In the genomic region with DNA sequence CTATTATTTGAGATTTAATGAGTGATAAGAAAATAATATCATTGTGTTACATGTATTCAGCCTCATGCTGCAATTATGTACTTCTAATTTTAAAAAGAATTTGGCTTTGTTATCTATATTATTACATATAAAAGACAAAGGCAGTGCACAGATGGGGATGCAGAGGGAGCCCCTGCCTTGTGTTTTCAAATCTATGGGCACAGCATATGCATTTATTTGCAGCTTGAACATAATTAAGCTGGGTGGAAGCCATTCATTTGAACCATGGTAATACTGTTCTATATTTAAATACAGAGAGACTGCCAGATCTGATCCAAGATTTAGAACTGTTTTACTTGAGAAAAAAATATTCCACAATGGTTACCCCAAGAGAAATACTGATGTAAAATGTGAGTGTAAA, we compare ENCODE assay signal across 23 mouse cellular contexts. TPM values are rescaled to one million over a fixed set of nuclear protein-coding genes. Genes with fewer than 3 reads are reported as not detected.
DNase-seq lines count a peak whose midpoint lies in the region; ATAC-seq and TF ChIP-seq lines count a peak whose summit lies in the region.
"Had no signal": no experiment of that assay in that cellular context is flagged by ENCODE, and none has a peak within 500 bp of the region (broad histone marks: within the 10 kb centered on the region; RNA-seq: fewer than 3 reads in every experiment).

No protein-coding gene starts in this region.

- no peak overlapping the region for H3K4me3 ChIP-seq in forebrain, embryonic 13.5 days
- no peak overlapping the region for H3K4me3 ChIP-seq in forebrain, embryonic 10.5 days
- no peak overlapping the region for H3K4me3 ChIP-seq in hindbrain, postnatal 0 days (ENCODE audit: low read length)
- no peak overlapping the region for H3K4me3 ChIP-seq in hindbrain, embryonic 11.5 days (ENCODE audit: low read depth, low read length)
- H3K4me3 ChIP-seq in midbrain, postnatal 0 days (ENCODE audit: low read depth, low read length), result no peak overlapping the region
- H3K4me3 ChIP-seq in midbrain, embryonic 10.5 days, result no peak overlapping the region
- H3K4me3 ChIP-seq: embryonic facial prominence, embryonic 15.5 days; erythroblast, embryonic 14.5 days; heart, adult 2 months; heart, embryonic 15.5 days had no signal

- no peak for DNase-seq in forebrain, embryonic 10.5 days (ENCODE audit: extremely low spot score, low spot score)
- peak; percentile 9 for DNase-seq in hindbrain, postnatal 0 days (ENCODE audit: low spot score)
- no peak for DNase-seq in hindbrain, embryonic 11.5 days (ENCODE audit: low spot score)
- peak; percentile 14 for DNase-seq in midbrain, postnatal 0 days (ENCODE audit: low spot score)
- no peak for DNase-seq in midbrain, embryonic 10.5 days (ENCODE audit: low spot score)
- no peak for DNase-seq in embryo, embryonic 9.5 days (ENCODE audit: extremely low spot score)
- no peak for DNase-seq in spleen, postnatal 36 days (ENCODE audit: low spot score in 2 of 2)
- DNase-seq: adrenal gland, adult 8-10 months; B cell, adult 2 months; cerebellum, adult 2 months; gastrocnemius, postnatal 14 days; heart, adult 2 months; heart, postnatal 14 days had no signal

- no peaks in the 10 kb centered on the region for H3K36me3 ChIP-seq in forebrain, embryonic 13.5 days (ENCODE audit: poor library complexity, severe bottlenecking)
- no peaks in the 10 kb centered on the region for H3K36me3 ChIP-seq in forebrain, embryonic 10.5 days (replicated peaks)
- no peaks in the 10 kb centered on the region for H3K36me3 ChIP-seq in hindbrain, postnatal 0 days (ENCODE audit: insufficient read depth, low read length)
- H3K36me3 ChIP-seq in hindbrain, embryonic 11.5 days (ENCODE audit: control insufficient read depth, insufficient read depth, low read length), result no peaks in the 10 kb centered on the region
- H3K36me3 ChIP-seq in midbrain, postnatal 0 days (ENCODE audit: insufficient read depth, low read length), result no peaks in the 10 kb centered on the region
- no peaks in the 10 kb centered on the region for H3K36me3 ChIP-seq in midbrain, embryonic 10.5 days
- H3K36me3 ChIP-seq: embryonic facial prominence, embryonic 15.5 days; G1E; heart, embryonic 15.5 days had no signal

- H3K4me1 ChIP-seq in forebrain, embryonic 13.5 days, result no peaks in the 10 kb centered on the region
- no peaks in the 10 kb centered on the region for H3K4me1 ChIP-seq in forebrain, embryonic 10.5 days
- H3K4me1 ChIP-seq in hindbrain, postnatal 0 days (ENCODE audit: insufficient read depth, low read length), result no peaks in the 10 kb centered on the region
- H3K4me1 ChIP-seq in hindbrain, embryonic 11.5 days (replicated peaks; ENCODE audit: control insufficient read depth, insufficient read depth, low read length), result no peaks in the 10 kb centered on the region
- no peaks in the 10 kb centered on the region for H3K4me1 ChIP-seq in midbrain, postnatal 0 days (ENCODE audit: insufficient read depth, low read length)
- H3K4me1 ChIP-seq in midbrain, embryonic 10.5 days, result no peaks in the 10 kb centered on the region
- H3K4me1 ChIP-seq: embryonic facial prominence, embryonic 15.5 days; heart, embryonic 15.5 days had no signal

- H3K9me3 ChIP-seq in forebrain, embryonic 13.5 days (replicated peaks), result no peaks in the 10 kb centered on the region
- no peaks in the 10 kb centered on the region for H3K9me3 ChIP-seq in forebrain, embryonic 10.5 days
- H3K9me3 ChIP-seq in hindbrain, postnatal 0 days (ENCODE audit: low read length), result no peaks in the 10 kb centered on the region
- no peaks in the 10 kb centered on the region for H3K9me3 ChIP-seq in hindbrain, embryonic 11.5 days (ENCODE audit: control insufficient read depth, low read length)
- H3K9me3 ChIP-seq in midbrain, postnatal 0 days (ENCODE audit: low read length), result no peaks in the 10 kb centered on the region
- no peaks in the 10 kb centered on the region for H3K9me3 ChIP-seq in midbrain, embryonic 10.5 days (replicated peaks)
- H3K9me3 ChIP-seq: embryonic facial prominence, embryonic 15.5 days; G1E; heart, embryonic 15.5 days had no signal

- no peak overlapping the region for H3K4me2 ChIP-seq in forebrain, embryonic 13.5 days
- H3K4me2 ChIP-seq in hindbrain, postnatal 0 days (ENCODE audit: low read depth, low read length), result no peak overlapping the region
- no peak overlapping the region for H3K4me2 ChIP-seq in hindbrain, embryonic 11.5 days (replicated peaks; ENCODE audit: low read depth, low read length)
- H3K4me2 ChIP-seq in midbrain, postnatal 0 days (ENCODE audit: low read depth, low read length, poor library complexity, severe bottlenecking), result no peak overlapping the region
- H3K4me2 ChIP-seq: embryonic facial prominence, embryonic 15.5 days; heart, embryonic 11.5 days; heart, embryonic 15.5 days; hindbrain, embryonic 14.5 days had no signal

- ATAC-seq in forebrain, embryonic 13.5 days, result peak; percentile 83
- no peak for ATAC-seq in hindbrain, postnatal 0 days
- no peak for ATAC-seq in hindbrain, embryonic 11.5 days (ENCODE audit: low FRiP score)
- no peak for ATAC-seq in midbrain, postnatal 0 days (ENCODE audit: low FRiP score)
- ATAC-seq: CD4-positive, CD25-positive, alpha-beta regulatory T cell, adult 4 months; inflammation-experienced regulatory T-cells, adult 6 months; intestine, postnatal 0 days had no signal

- no peak overlapping the region for H3K9ac ChIP-seq in forebrain, embryonic 13.5 days
- no peak overlapping the region for H3K9ac ChIP-seq in hindbrain, postnatal 0 days (replicated peaks; ENCODE audit: low read length)
- H3K9ac ChIP-seq in hindbrain, embryonic 11.5 days (ENCODE audit: low read depth, low read length), result no peak overlapping the region
- H3K9ac ChIP-seq in midbrain, postnatal 0 days (replicated peaks; ENCODE audit: low read length, poor library complexity, severe bottlenecking), result no peak overlapping the region
- H3K9ac ChIP-seq: embryonic facial prominence, embryonic 15.5 days; heart, embryonic 15.5 days; hindbrain, embryonic 14.5 days had no signal

- H3K27me3 ChIP-seq in forebrain, embryonic 13.5 days, result no peaks in the 10 kb centered on the region
- no peaks in the 10 kb centered on the region for H3K27me3 ChIP-seq in forebrain, embryonic 10.5 days (ENCODE audit: poor library complexity, severe bottlenecking)
- H3K27me3 ChIP-seq in hindbrain, postnatal 0 days (ENCODE audit: insufficient read depth, low read length), result no peaks in the 10 kb centered on the region
- no peaks in the 10 kb centered on the region for H3K27me3 ChIP-seq in hindbrain, embryonic 11.5 days (ENCODE audit: control insufficient read depth, insufficient read depth, low read length)
- H3K27me3 ChIP-seq in midbrain, postnatal 0 days (ENCODE audit: insufficient read depth, low read length), result no peaks in the 10 kb centered on the region
- no peaks in the 10 kb centered on the region for H3K27me3 ChIP-seq in midbrain, embryonic 10.5 days (ENCODE audit: low read depth, poor library complexity, severe bottlenecking)
- H3K27me3 ChIP-seq: embryonic facial prominence, embryonic 15.5 days; heart, embryonic 15.5 days had no signal

- TF ChIP-seq CTCF in hindbrain, postnatal 0 days (IDR thresholded peaks at IDR 0.05; ENCODE audit: low read depth), result no peak
- TF ChIP-seq CTCF in midbrain, postnatal 0 days (IDR thresholded peaks at IDR 0.05), result 0 out of 2 replicates have a peak, but pooled peaks have one; percentile 7

- no peak overlapping the region for H3K27ac ChIP-seq in forebrain, embryonic 13.5 days
- H3K27ac ChIP-seq in forebrain, embryonic 10.5 days, result no peak overlapping the region
- H3K27ac ChIP-seq in hindbrain, postnatal 0 days, result no peak overlapping the region
- no peak overlapping the region for H3K27ac ChIP-seq in hindbrain, embryonic 11.5 days (ENCODE audit: low read depth, low read length)
- no peak overlapping the region for H3K27ac ChIP-seq in midbrain, postnatal 0 days (ENCODE audit: low read depth, low read length)
- H3K27ac ChIP-seq in midbrain, embryonic 10.5 days (replicated peaks), result no peak overlapping the region
- H3K27ac ChIP-seq: embryonic facial prominence, embryonic 15.5 days; heart, adult 2 months; heart, embryonic 15.5 days; hindbrain, embryonic 14.5 days had no signal

RNA-seq across cellular contexts. Expression of gene Neil3, which starts 56.5 kb away (rescaled TPM):
- 27.5 and 28.7 TPM in 2 replicates for polyA plus RNA-seq in forebrain, embryonic 13.5 days (2015; fragmentation: Nextera tagmentation; extraction: Ambion mirVana)
- polyA plus RNA-seq in forebrain, embryonic 10.5 days (2016; fragmentation: Nextera tagmentation; extraction: Ambion mirVana), result 25.9 and 27.9 TPM in 2 replicates
- total RNA-seq in hindbrain, postnatal 0 days (2014; rRNA removed), result 1.7 and 1.8 TPM in 2 replicates
- polyA plus RNA-seq in hindbrain, postnatal 0 days (2015; fragmentation: Nextera tagmentation; extraction: Ambion mirVana), result 5.1 and 6.8 TPM in 2 replicates
- polyA plus RNA-seq in hindbrain, embryonic 11.5 days (2014; fragmentation: Nextera tagmentation; extraction: Ambion mirVana), result 19.6 and 24.9 TPM in 2 replicates
- 0.66 and 5.2 TPM in 2 replicates for total RNA-seq in midbrain, postnatal 0 days (2014; rRNA removed)
- 1.9 and 2.0 TPM in 2 replicates for polyA plus RNA-seq in midbrain, postnatal 0 days (2015; fragmentation: Nextera tagmentation; extraction: Ambion mirVana)
- 28.7 and 34.0 TPM in 2 replicates for polyA plus RNA-seq in midbrain, embryonic 10.5 days (2016; fragmentation: Nextera tagmentation; extraction: Ambion mirVana)

Comparison
In these comparisons a context has a peak if more than half of its experiments do, and no peak if none do; other contexts are left out.
1. DNase-seq: peak in hindbrain, postnatal 0 days (single experiment) and midbrain, postnatal 0 days (single experiment); none in forebrain, embryonic 10.5 days (single experiment), hindbrain, embryonic 11.5 days (single experiment), midbrain, embryonic 10.5 days (single experiment), embryo, embryonic 9.5 days (single experiment) and spleen, postnatal 36 days (0 of 2).